Mouse (Mus musculus): ENCODE data around the gene Clpx. TPM values are rescaled to one million over a fixed set of nuclear protein-coding genes. Genes with fewer than 3 reads are reported as not detected.

Gene Clpx
- polyA plus RNA-seq, 2 experiments from 2014 or later, result 35.1 to 35.3 TPM

DNA sequence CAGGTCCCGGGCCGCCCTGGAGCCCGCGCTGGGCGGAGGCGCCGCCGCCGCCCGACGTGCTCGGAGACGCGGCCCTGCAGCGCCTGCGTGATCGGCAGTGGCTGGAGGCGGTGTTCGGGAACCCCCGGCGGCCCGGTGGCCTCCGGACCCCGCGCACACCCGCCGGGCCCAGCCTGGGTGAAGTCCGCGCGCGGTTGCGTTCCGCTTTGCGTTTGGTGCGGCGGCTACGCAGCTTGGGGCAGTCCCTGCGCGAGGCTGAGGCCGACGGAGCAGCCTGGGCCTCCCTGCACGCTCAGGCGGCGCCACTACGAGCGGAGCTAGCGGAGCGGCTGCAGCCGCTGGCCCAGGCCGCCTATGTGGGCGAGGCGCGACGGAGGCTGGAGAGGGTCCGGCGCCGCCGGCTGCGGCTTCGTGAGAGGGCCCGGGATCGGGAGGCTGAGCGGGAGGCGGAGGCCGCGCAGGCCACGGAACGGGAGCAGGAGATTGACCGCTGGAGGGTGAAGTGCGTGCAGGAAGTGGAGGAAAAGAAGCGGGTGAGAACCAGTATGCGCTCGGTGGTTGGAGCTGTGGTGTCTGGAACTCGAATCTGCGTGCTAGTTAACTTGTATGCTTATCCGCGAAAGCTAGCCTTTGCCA, 52.5 kb downstream of the Clpx start:
- peak; percentile 64 for ATAC-seq

DNA sequence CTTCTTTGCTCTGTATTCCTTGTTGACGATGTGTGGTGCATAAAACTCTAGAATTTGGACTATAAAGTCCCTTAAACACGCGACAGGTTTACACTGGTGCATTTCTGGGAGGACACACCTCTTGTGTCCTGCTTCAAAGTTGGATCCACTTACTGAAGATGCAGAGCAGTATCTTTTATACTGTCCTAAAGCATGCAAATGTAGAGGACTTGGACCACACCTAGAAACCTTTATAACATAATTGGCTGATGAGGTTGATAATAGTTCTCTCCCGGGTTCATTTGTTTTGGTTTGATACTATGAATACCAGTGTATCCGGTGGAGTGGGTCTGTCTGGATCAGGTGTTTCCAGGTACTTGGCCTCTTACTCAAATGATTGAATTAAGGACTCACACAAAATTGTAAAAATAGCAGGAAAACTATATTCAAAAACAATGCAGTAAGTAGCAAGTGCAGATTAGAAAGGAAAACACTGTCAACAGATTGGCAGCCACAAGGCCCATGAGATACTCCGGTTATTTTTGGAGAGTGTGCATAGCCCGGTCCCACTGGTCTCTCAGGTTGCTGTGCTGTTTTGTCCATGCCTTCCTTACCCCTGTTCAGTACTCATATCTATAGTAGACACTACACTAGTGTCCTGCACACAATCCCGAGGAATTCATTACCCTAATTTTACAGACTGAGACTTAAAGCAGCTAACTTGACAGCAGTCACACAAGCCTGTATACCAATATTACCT, 53.2 kb downstream of the Clpx start:
- no peak for ATAC-seq

DNA sequence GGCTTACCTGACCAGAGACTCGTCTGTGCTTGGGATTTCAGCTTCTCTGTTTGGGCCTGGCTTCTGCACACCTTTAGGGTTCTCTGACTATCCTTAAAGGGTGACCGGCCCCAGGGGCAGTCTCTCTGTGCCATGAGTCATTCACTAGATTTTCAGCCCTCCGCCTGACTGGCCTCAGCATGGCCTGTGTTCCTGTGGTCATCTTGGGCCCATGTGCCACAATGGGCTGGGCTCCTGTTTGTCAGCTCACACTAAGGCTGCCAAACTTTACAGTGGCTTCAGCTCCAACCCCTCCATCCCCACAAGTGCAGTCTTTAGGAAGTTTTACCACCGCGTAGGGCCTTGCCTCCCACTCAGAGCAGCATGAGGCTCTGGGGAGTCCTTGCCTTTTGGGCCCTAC, 59.2 kb downstream of the Clpx start:
- no peak for ATAC-seq

DNA sequence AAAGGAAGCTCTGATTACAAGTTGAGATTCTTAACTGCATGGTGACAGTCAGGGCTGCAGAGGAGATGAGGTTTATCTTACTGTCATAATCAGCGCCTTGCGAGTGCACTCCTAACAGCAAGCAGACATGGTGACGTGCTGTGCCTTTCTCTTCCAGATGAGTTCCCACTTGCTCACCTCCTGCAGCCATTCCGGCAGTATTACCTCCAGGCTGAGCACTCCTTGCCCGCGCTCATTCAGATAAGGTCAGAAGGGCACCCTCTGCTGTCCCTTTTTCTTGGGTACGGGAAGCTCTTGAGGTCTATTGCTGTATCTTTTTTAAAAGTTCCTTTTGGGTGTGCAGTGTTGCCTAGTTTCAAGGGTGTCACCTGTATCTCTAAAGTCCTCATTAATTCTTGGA, 62.5 kb downstream of the Clpx start:
- ATAC-seq, result no peak

DNA sequence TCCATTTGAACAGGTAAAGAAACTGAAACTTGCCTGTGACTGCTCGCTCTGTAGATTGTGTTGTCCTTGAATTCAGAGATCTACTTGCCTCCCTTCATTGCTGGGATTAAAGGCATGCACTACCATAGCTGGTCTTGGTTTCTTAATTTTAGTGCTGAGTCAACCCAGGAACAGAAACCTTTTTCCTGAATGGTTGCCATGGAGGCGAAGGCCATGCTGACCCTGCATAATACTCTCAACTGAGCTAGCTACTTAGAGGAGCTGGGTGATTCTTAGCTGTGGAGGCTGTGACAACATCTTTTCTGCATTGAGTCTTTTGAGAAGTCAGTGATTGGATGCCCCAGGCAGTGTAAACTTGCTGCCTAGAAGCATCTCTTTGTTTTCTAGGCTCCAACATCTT, 62.9 kb downstream of the Clpx start:
- no peak for ATAC-seq

DNA sequence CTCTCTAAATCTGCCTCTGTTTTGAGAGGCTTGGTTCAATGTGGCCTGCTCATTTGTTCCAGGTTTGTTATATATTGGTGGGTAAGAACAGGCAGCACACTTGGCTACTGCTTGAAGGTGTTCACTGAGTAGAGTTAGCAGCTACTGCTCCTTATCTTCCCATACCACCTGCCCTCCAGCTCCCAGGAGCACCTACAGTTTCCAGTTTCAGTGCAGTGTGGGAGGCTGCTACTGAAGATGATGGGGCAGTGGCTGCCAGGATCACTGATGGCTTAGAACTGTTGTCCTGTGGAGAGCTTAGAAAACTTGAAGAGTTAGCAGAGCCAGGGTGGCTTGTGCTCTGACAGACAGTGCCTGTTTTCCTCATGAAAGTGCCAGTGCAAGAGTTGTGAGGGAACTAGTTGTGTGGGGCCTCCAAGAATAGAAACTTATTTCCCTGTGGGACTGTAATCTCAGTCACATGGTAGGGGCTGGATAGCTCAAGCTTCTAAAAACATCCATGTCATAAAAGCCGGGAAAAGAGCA, 65.0 kb downstream of the Clpx start:
- no peak for ATAC-seq

DNA sequence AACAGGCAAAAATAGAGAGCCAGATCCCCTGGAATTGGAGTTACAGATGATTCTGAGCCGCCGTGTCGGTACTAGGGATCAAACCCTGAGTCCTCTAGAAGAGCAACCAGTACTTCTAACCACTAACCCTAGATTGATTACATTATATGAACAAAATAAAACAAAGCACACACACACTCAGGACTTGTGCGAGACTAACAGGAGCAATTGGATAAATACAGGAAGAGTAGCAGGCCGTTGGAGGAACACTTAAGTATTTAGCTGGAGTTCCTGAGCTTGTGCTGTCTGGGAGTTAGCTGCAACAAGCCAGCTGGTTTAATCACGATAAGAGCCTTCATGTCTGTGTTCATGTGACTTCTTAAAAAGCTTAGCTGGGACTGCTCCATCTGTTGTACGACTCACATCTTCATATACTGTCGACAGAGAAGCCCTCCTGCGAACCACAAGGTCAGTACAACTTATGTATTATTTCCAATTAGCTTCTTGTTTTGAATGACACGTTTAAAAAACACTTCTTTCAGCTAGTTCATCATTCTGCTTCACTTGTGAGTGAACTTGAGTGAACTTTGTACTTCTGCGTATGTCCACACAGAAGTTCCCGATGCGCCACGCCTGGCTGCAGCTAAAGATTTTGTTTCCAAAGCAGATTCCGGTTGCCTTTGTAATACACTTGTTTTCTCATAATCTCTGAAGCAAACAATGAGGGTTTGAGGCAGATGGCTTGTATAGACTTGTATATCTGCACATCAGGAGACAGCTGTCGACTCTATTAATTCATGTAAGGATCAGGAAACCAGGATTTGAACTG, 66.8 kb downstream of the Clpx start, which contains the start of gene Ubap1l:
Ubap1l (plus strand) TSS at position 401 of the 808 bp plus-strand sequence.
- no peak for ATAC-seq

DNA sequence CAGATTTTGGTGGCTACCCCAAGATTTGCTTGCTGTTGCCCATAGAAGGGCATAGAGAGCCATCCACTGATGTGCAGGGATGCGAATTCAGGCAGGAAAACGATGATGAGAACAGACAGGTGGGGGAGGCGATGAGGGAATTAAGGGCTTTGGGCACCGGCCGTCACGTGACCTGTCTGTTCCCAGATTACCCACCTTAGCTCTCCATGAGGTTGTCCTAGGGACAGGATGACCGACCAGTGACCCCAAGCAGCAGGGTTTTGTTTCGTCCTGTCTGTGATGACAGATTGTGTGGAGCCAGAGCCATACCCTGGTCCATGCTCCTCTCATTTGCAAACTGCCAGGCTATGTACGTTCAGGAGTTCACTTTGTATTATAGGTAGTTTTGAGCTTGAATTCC, 69.6 kb downstream of the Clpx start:
- ATAC-seq, result no peak

DNA sequence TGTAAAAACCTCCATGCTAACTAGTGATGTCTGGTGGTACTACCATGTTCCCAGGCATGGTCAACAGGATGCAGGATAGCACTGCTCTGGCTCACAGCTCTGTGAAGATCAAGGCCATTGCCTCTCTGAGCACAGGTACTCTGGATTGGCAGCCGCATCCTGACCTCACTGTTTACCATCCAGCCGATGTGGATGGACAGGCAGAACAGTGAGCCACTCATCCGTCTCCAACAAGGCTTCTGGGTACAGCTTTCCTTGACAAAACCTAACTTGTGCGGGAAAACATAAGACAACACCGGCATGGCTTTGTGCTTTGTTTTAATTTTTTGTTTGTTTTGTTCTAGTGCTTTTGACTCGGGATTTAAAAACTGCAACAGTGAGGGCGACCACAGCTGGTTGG, 71.7 kb downstream of the Clpx start:
- ATAC-seq, result no peak

DNA sequence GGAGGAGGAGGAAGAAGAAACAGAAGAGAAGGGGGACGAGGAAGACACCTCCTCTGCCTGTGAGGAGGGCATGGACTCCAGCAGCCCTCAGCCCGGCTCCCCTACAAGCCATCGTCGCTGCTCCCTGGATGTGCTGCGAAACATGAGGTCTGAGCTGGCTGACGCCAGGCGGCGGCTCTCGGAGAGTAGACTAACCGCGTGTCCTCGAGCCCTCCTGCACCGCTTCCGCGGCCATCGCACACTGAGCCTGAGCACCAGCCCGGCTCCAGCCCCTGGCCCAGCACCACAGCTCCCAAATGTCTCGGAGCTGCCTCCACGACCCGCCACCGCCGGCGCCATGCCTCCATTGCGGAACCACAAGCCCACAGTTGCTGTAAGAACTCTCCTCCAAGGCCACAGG, 77.7 kb downstream of the Clpx start:
- no peak for ATAC-seq

DNA sequence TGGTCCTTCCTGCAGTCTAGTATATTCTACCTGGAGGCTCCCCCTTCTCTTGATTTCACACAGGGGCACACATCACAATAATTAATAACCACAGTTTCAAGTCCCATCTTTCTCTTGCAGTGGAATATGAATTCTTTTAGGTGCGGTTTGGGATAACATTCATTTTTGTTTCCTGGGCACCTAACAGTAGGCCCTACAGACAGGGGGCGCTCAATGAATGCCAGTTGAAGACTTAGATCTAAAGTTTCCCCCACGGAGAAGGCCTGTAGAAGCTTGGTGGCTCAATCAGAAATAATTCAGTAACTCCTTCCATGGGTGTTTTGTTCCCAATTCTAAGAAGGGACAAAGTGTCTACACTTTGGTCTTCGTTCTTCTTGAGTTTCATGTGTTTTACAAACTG, 78.4 kb downstream of the Clpx start:
- no peak for ATAC-seq

DNA sequence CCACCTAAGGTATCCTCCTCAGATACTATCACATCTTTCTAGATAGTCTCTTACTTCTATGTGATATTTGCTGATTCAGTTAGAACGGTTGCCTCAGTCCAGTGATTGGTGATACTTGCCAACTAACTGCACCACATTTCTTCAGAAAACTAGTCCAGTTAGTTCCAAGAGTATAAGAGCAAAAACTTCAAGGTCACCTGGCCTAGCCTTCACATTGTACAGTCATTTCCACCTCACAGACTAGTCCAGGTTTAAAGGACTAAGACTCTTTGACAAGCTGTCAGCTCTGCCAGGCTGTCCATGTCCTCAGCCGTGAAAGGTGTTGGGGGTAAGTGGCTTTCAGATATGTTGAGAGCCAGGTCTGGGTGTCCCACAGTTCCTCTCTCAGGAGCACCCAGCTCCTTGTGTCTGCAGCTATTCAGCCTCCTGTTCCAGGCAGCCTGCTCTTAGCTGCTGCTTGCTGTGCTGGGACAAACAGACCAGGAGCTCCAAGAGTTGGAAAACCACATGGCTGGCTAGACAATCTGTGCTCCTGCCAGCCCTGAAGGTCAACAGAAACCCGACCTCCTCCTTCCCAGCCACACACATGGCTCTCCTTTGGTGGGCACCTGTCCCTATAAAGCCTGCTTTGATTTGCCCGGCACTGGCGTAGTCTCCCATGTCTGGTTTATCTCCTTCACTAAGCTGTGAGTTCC, 80.6 kb downstream of the Clpx start:
- no peak for ATAC-seq

DNA sequence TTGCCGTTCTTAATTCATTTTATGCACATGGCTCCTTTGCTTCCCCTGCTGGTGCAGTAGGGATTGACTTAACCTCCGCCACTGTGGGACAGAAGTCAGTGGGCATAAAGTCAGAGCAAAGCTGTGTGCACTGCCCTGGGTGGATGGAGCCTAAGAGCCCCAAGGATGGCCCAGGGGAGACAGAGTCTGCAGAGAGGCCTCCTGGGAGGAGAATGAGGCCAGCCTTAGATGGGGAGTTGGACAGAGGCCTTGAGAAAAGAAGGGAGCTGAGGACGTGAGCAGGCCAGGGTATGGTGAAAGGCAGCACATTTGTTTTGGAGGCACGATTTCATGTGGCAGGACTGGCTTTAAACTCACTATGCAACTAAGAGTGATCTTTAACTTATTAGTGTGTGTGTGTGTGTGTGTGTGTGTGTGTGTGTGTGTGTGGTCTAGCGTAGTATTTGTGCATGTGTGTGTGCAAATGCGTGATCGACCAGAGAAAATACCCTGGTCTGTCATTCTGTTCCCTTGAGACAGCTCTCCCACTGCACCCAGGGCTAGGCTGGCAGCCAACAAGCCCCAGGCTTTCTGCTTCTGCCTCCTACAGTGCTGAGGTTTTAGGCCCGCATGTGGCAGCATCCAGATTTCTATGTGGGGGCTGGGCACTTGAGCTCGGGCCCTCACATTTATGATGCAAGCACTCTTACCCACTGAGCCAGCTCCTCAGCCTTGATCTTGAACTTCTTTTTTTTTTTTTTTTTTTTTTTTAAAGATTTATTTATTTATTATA, 81.3 kb downstream of the Clpx start:
- ATAC-seq, result no peak

Other genes starting within 250 kb of the Clpx start
- gene Igdcc4, start 192.8 kb upstream of the Clpx start, polyA plus RNA-seq (2017; shearing (Covaris generic)), result under 1 TPM in 1 of 2 experiments, not detected in 1; 0.11 TPM
- gene Igdcc3, start 153.1 kb upstream of the Clpx start, polyA plus RNA-seq (2017; shearing (Covaris generic)), result not detected
- gene Parp16, start 98.9 kb upstream of the Clpx start, polyA plus RNA-seq (2017; shearing (Covaris generic)), result 1 to 10 TPM; 5.7 to 6.6 TPM
- gene Cilp, start 29.1 kb upstream of the Clpx start, polyA plus RNA-seq (2017; shearing (Covaris generic)), result not detected
- 1 to 10 TPM; 4.1 to 5.0 TPM for gene Pdcd7, start 51.8 kb downstream of the Clpx start, polyA plus RNA-seq (2017; shearing (Covaris generic))
- not detected for gene Ubap1l, start 66.8 kb downstream of the Clpx start, polyA plus RNA-seq (2017; shearing (Covaris generic))
- not detected for gene Kbtbd13, start 97.4 kb downstream of the Clpx start, polyA plus RNA-seq (2017; shearing (Covaris generic))
- gene Rasl12, start 104.2 kb downstream of the Clpx start, polyA plus RNA-seq (2017; shearing (Covaris generic)), result under 1 TPM in 1 of 2 experiments, not detected in 1; 0.19 TPM
- not detected for gene Slc51b, start 128.7 kb downstream of the Clpx start, polyA plus RNA-seq (2017; shearing (Covaris generic))
- gene Mtfmt, start 141.5 kb downstream of the Clpx start, polyA plus RNA-seq (2017; shearing (Covaris generic)), result 10 to 100 TPM; 23.1 to 29.6 TPM
- 10 to 100 TPM; 73.7 to 88.9 TPM for gene Spg21, start 166.7 kb downstream of the Clpx start, polyA plus RNA-seq (2017; shearing (Covaris generic))
- gene Ankdd1a, start 225.9 kb downstream of the Clpx start, polyA plus RNA-seq (2017; shearing (Covaris generic)), result under 1 TPM in 1 of 2 experiments, not detected in 1; 0.37 TPM